Mouse (Mus musculus) heart, embryonic 12.5 days (tissue): ENCODE measurements around the gene Mastl. TPM values are rescaled to one million over a fixed set of nuclear protein-coding genes. Genes with fewer than 3 reads are reported as not detected.

Experiments
- ATAC-seq: fragments of 200-750 bp; cut with Nextera tagmentation; 2 replicates; pipeline ENCODE4 v1.8.0; 2017; ENCODE audit warnings: moderate TSS enrichment, moderate library complexity; ENCODE audit not compliant: insufficient number of reproducible peaks, low FRiP score
- H3K27ac ChIP-seq: fragments of 300-500 bp; sonication (generic); 2 replicates; pipeline ENCODE4 v1.5.1; 2016; ENCODE audit warnings: mild to moderate bottlenecking, moderate library complexity; ENCODE audit not compliant: poor library complexity, severe bottlenecking
- H3K27me3 ChIP-seq: fragments of 300-500 bp; sonication (generic); replicated peaks from 2 replicates; pipeline ENCODE4 v1.6.1; 2016; ENCODE audit warnings: mild to moderate bottlenecking, moderate library complexity
- H3K36me3 ChIP-seq: fragments of 300-500 bp; sonication (generic); 2 replicates; pipeline ENCODE4 v1.6.1; 2016; ENCODE audit warnings: mild to moderate bottlenecking, moderate library complexity
- H3K4me1 ChIP-seq: fragments of 300-500 bp; sonication (generic); replicated peaks from 2 replicates; pipeline ENCODE4 v1.6.1; 2016; ENCODE audit warnings: mild to moderate bottlenecking
- H3K4me2 ChIP-seq: fragments of 300-500 bp; sonication (generic); 2 replicates; pipeline ENCODE4 v1.6.1; 2016; ENCODE audit warnings: mild to moderate bottlenecking, moderate library complexity
- H3K4me3 ChIP-seq: fragments of 300-500 bp; sonication (generic); 2 replicates; pipeline ENCODE4 v1.5.1; 2016; ENCODE audit warnings: mild to moderate bottlenecking
- H3K9ac ChIP-seq: fragments of 300-500 bp; sonication (generic); 2 replicates; pipeline ENCODE4 v1.6.1; 2016; ENCODE audit warnings: mild to moderate bottlenecking, moderate library complexity
- H3K9me3 ChIP-seq: fragments of 300-500 bp; sonication (generic); replicated peaks from 2 replicates; pipeline ENCODE4 v1.6.1; 2016; ENCODE audit warnings: mild to moderate bottlenecking, moderate library complexity
- WGBS: fragments of 180-500 bp; shearing (Covaris S2); methylation state at CpG from one replicate; pipeline ENCODE4 v1.1.7; 2016; 5-methylcytosine and 5-hydroxymethylcytosine counted together
- polyA plus RNA-seq: library from polyadenylated mRNA; unstranded; fragments of >200 nt; fragmentation: Nextera tagmentation; extraction: Ambion mirVana; gene quantifications from 2 replicates; pipeline ENCODE4 v1.2.1, GENCODE M21; 2016

Mastl gene
- polyA plus RNA-seq, 1 experiment from 2014 or later = 11.2 TPM

GRCm38 (mm10) chr2:23084540-23084939 lies 71.3 kb downstream of the Mastl start:
- 92% methylated on average over 8 of the region's 8 CpGs for WGBS
- H3K36me3 ChIP-seq = peaks cover 66% of the 10 kb centered on the region

GRCm38 (mm10) chr2:23078588-23078987 lies 77.2 kb downstream of the Mastl start:
- H3K4me2 ChIP-seq = no peak overlapping the region
- H3K4me3 ChIP-seq = no peak overlapping the region
- peaks cover 52% of the 10 kb centered on the region for H3K36me3 ChIP-seq
- H3K27me3 ChIP-seq = no peaks in the 10 kb centered on the region
- H3K9ac ChIP-seq = no peak overlapping the region
- 92% methylated on average over 2 of the region's 2 CpGs for WGBS
- H3K4me1 ChIP-seq = no peaks in the 10 kb centered on the region
- H3K27ac ChIP-seq = no peak overlapping the region
- no peak for ATAC-seq
- peaks cover 3% of the 10 kb centered on the region; the same call in 1 of the 2 replicates for H3K9me3 ChIP-seq

More at GRCm38 (mm10) chr2:23084540-23084939, 71.3 kb downstream of the Mastl start:
- Histone ChIP-seq H3K9ac (no peak overlapping the region), H3K9me3 (no peaks in the 10 kb centered on the region), H3K27ac (no peak overlapping the region), H3K4me1 (no peaks in the 10 kb centered on the region), H3K4me3 (no peak overlapping the region), H3K27me3 (no peaks in the 10 kb centered on the region), H3K4me2 (no peak overlapping the region)
- no peak for ATAC-seq

GRCm38 (mm10) chr2:23077693-23078092 lies 78.1 kb downstream of the Mastl start:
- 86% methylated on average over 5 of the region's 5 CpGs for WGBS
- no peaks in the 10 kb centered on the region for H3K4me1 ChIP-seq
- H3K4me2 ChIP-seq = no peak overlapping the region
- no peak for ATAC-seq
- peaks cover 46% of the 10 kb centered on the region for H3K36me3 ChIP-seq
- no peak overlapping the region for H3K27ac ChIP-seq
- H3K27me3 ChIP-seq = no peaks in the 10 kb centered on the region
- no peak overlapping the region for H3K4me3 ChIP-seq
- no peak overlapping the region for H3K9ac ChIP-seq
- H3K9me3 ChIP-seq = peaks cover 3% of the 10 kb centered on the region; the same call in 1 of the 2 replicates

- Histone ChIP-seq H3K9ac (no peak overlapping the region), H3K27ac (no peak overlapping the region), H3K4me2 (no peak overlapping the region), H3K9me3 (peaks cover 3% of the 10 kb centered on the region; the same call in 1 of the 2 replicates), H3K36me3 (peaks cover 44% of the 10 kb centered on the region), H3K27me3 (no peaks in the 10 kb centered on the region), H3K4me1 (no peaks in the 10 kb centered on the region), H3K4me3 (no peak overlapping the region)
- ATAC-seq = no peak
Measured at GRCm38 (mm10) chr2:23076783-23077182, 79.0 kb downstream of the Mastl start.

GRCm38 (mm10) chr2:23075846-23076245 lies 80.0 kb downstream of the Mastl start:
- H3K36me3 ChIP-seq = peaks cover 36% of the 10 kb centered on the region
- no peaks in the 10 kb centered on the region for H3K4me1 ChIP-seq
- no peaks in the 10 kb centered on the region for H3K27me3 ChIP-seq
- no peak for ATAC-seq
- no peak overlapping the region for H3K4me2 ChIP-seq
- H3K4me3 ChIP-seq = no peak overlapping the region
- H3K9ac ChIP-seq = no peak overlapping the region
- peaks cover 3% of the 10 kb centered on the region; the same call in 1 of the 2 replicates for H3K9me3 ChIP-seq
- H3K27ac ChIP-seq = no peak overlapping the region

- Histone ChIP-seq H3K27me3 (no peaks in the 10 kb centered on the region), H3K4me3 (no peak overlapping the region), H3K36me3 (peaks cover 14% of the 10 kb centered on the region), H3K27ac (no peak overlapping the region), H3K4me1 (no peaks in the 10 kb centered on the region), H3K9ac (no peak overlapping the region), H3K4me2 (no peak overlapping the region), H3K9me3 (no peaks in the 10 kb centered on the region)
- 74% methylated on average over 1 of the region's 1 CpGs for WGBS
- no peak for ATAC-seq
Measured at GRCm38 (mm10) chr2:23071406-23071805, 84.4 kb downstream of the Mastl start.

GRCm38 (mm10) chr2:23070491-23070890 lies 85.3 kb downstream of the Mastl start:
- ATAC-seq = no peak
- Histone ChIP-seq H3K9me3 (no peaks in the 10 kb centered on the region), H3K27me3 (no peaks in the 10 kb centered on the region), H3K9ac (no peak overlapping the region), H3K4me2 (no peak overlapping the region), H3K4me3 (no peak overlapping the region), H3K4me1 (no peaks in the 10 kb centered on the region), H3K27ac (no peak overlapping the region), H3K36me3 (peaks cover 9% of the 10 kb centered on the region)
- WGBS = 93% methylated on average over 2 of the region's 2 CpGs

GRCm38 (mm10) chr2:23068894-23069744 lies 86.7 kb downstream of the Mastl start:
- Histone ChIP-seq H3K4me1 (no peaks in the 10 kb centered on the region), H3K9me3 (no peaks in the 10 kb centered on the region), H3K4me3 (peak overlapping the region; percentile 64), H3K36me3 (peaks cover 9% of the 10 kb centered on the region), H3K27me3 (no peaks in the 10 kb centered on the region), H3K9ac (peak overlapping the region; percentile 84), H3K4me2 (peak overlapping the region; percentile 77), H3K27ac (peak overlapping the region; percentile 94)
- WGBS = under 1% methylated on average over 50 of the region's 50 CpGs
- peak; percentile 93 for ATAC-seq

GRCm38 (mm10) chr2:23068370-23068737 lies 87.5 kb downstream of the Mastl start:
- peak; percentile 79 for ATAC-seq

GRCm38 (mm10) chr2:23067552-23068369 lies 88.1 kb downstream of the Mastl start, which contains the start of gene Acbd5:
Gene Acbd5, plus strand, starts transcription at chr2:23068167.
- Histone ChIP-seq H3K4me3 (peak within 1 kb of the TSS; percentile 64), H3K4me2 (peak within 1 kb of the TSS; percentile 77), H3K27ac (peak within 1 kb of the TSS; percentile 94), H3K4me1 (no peaks in the 10 kb centered on the region), H3K27me3 (no peaks in the 10 kb centered on the region), H3K9me3 (no peaks in the 10 kb centered on the region), H3K9ac (peak within 1 kb of the TSS; percentile 84), H3K36me3 (peaks cover 7% of the 10 kb centered on the region; the same call in 1 of the 2 replicates)
- WGBS = 3% methylated on average over 34 of the region's 34 CpGs
- ATAC-seq = peak; percentile 94

More at GRCm38 (mm10) chr2:23068370-23068737, 87.5 kb downstream of the Mastl start:
- peak overlapping the region; percentile 84 for H3K9ac ChIP-seq
- H3K4me1 ChIP-seq = no peaks in the 10 kb centered on the region
- H3K4me3 ChIP-seq = peak overlapping the region; percentile 64
- H3K9me3 ChIP-seq = no peaks in the 10 kb centered on the region
- 0% methylated on average over 21 of the region's 21 CpGs for WGBS
- H3K4me2 ChIP-seq = peak overlapping the region; percentile 77
- peaks cover 7% of the 10 kb centered on the region for H3K36me3 ChIP-seq
- H3K27ac ChIP-seq = peak overlapping the region; percentile 94
- H3K27me3 ChIP-seq = no peaks in the 10 kb centered on the region
